Comparison of ENCODE assay signal across 22 mouse cellular contexts in the genomic region with DNA sequence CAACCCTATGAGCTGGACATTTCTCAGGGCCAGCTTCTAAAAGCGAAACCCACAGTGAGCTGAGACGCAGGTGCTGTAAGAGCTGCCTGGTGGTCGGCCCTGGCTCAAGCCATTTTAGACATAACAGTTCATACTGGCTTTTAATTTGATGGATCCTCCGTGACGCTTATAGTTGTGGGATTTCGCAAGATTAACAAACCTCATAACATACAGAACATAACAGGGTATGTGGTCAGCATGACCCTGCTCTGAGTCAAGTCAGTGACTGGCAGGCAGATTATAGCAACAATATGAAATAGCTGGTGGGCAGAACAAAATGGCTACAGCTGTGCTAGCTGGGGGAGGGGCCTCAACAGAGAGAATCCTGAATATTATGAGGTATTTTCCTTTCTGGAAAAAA.
"Had no signal": no experiment of that assay in that cellular context is flagged by ENCODE, and none has a peak within 500 bp of the region (broad histone marks: within the 10 kb centered on the region; RNA-seq: fewer than 3 reads in every experiment).

No protein-coding gene starts in this region.

- H3K4me3 ChIP-seq: lung, embryonic 15.5 days; midbrain, embryonic 10.5 days; midbrain, embryonic 12.5 days; midbrain, embryonic 15.5 days; neural tube, embryonic 13.5 days; neural tube, embryonic 15.5 days; stomach, embryonic 15.5 days had no signal

- H3K4me1 ChIP-seq: lung, embryonic 15.5 days; midbrain, embryonic 10.5 days; midbrain, embryonic 12.5 days; midbrain, embryonic 15.5 days; neural tube, embryonic 13.5 days; neural tube, embryonic 15.5 days; stomach, embryonic 15.5 days had no signal

- H3K9me3 ChIP-seq: lung, embryonic 15.5 days; midbrain, embryonic 15.5 days; stomach, embryonic 15.5 days had no signal

- H3K27me3 ChIP-seq: lung, embryonic 15.5 days; midbrain, embryonic 15.5 days; neural tube, embryonic 13.5 days; neural tube, embryonic 15.5 days; stomach, embryonic 15.5 days had no signal

- H3K36me3 ChIP-seq: lung, embryonic 15.5 days; midbrain, embryonic 10.5 days; midbrain, embryonic 12.5 days; midbrain, embryonic 15.5 days; neural tube, embryonic 13.5 days; neural tube, embryonic 15.5 days; stomach, embryonic 15.5 days had no signal

- DNase-seq: liver, postnatal 0 days; lung, adult 2 months; lung, postnatal 14 days; lung, postnatal 36 days; retina, postnatal 1 day; right cerebral cortex, adult 18-20 months; right cerebral cortex, postnatal 25 days; right cerebral cortex, postnatal 4 days; spleen, adult 18-20 months; thymus, adult 2 months; thymus, postnatal 25 days; thymus, postnatal 4 days had no signal

- H3K9ac ChIP-seq: liver, postnatal 0 days; lung, embryonic 15.5 days; midbrain, embryonic 12.5 days; midbrain, embryonic 15.5 days; neural tube, embryonic 13.5 days; neural tube, embryonic 15.5 days; stomach, embryonic 15.5 days had no signal

- H3K27ac ChIP-seq: lung, embryonic 15.5 days; macrophage; midbrain, embryonic 10.5 days; midbrain, embryonic 12.5 days; midbrain, embryonic 15.5 days; neural tube, embryonic 13.5 days; neural tube, embryonic 15.5 days; stomach, embryonic 15.5 days; stomach, postnatal 0 days had no signal

- ATAC-seq: liver, postnatal 0 days; lung, postnatal 0 days; midbrain, embryonic 15.5 days had no signal

- H3K4me2 ChIP-seq: lung, embryonic 15.5 days; midbrain, embryonic 12.5 days; midbrain, embryonic 15.5 days; neural tube, embryonic 13.5 days; neural tube, embryonic 15.5 days; stomach, embryonic 15.5 days had no signal
